18 mouse cellular contexts compared by ENCODE assay signal in the genomic region with DNA sequence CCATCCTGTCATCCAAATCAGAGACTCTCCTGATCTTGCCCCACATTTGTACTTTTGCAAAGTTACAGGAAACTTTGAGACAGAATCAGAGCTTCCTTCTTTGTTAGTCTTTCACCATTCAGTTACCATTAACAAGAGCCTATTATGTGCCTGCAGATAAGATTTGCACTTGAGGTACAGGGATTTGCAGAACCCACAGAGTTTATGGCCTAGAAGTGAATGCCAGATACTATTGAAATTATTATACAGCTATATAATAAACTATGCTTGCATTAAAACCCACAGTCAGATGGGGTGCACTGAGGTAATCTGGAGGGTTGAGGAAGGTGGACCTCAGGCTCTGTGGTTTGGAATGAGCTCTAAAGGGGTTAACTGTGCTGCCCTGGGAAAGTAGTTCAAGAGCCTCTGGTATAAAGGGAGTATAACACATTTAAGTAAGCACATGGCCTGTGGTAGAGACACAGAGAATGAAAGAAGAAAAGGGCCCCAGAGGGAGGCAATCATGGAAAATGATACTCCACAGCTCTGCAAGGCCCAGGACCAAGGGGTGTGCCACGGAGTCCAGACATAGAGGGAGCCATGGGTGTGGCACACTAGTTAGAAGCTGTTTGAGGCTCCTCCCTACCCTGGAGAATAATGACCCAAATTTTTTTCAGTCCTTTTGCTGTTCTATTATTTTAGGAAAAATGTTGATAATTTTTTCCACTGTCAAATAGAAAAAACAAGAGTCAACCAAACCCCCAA.
DNase-seq lines count a peak whose midpoint lies in the region; ATAC-seq and TF ChIP-seq lines count a peak whose summit lies in the region.
"Had no signal": no experiment of that assay in that cellular context is flagged by ENCODE, and none has a peak within 500 bp of the region (broad histone marks: within the 10 kb centered on the region; RNA-seq: fewer than 3 reads in every experiment).

No protein-coding gene starts in this region.

- H3K4me3 ChIP-seq in lung, postnatal 0 days (ENCODE audit: low read depth, low read length) = no peak overlapping the region
- no peak overlapping the region for H3K4me3 ChIP-seq in intestine, embryonic 15.5 days (replicated peaks)
- no peak overlapping the region for H3K4me3 ChIP-seq in stomach, postnatal 0 days (ENCODE audit: low read depth, low read length)
- H3K4me3 ChIP-seq: liver, embryonic 15.5 days had no signal

- DNase-seq in lung, postnatal 0 days (ENCODE audit: low spot score) = no peak
- DNase-seq in lung, adult 18-20 months = no peak
- peak; percentile 30 to 47 for DNase-seq in heart, adult 9 months (ENCODE audit: low spot score in 2 of 2)
- no peak for DNase-seq in stomach, postnatal 0 days (ENCODE audit: low spot score)
- no peak for DNase-seq in layer of hippocampus, adult 8-10 months (ENCODE audit: low spot score in 2 of 2)
- no peak for DNase-seq in left cerebral cortex, adult 8-10 months (ENCODE audit: low spot score in 2 of 2)
- DNase-seq in ovary, postnatal 36 days (ENCODE audit: low spot score) = no peak
- DNase-seq: cerebellum, postnatal 36 days; kidney, postnatal 14 days; layer of hippocampus, postnatal 36 days; midbrain, embryonic 14.5 days; thymus, postnatal 36 days had no signal

- no peak overlapping the region for H3K27ac ChIP-seq in lung, postnatal 0 days (ENCODE audit: low read length)
- no peak overlapping the region for H3K27ac ChIP-seq in intestine, embryonic 15.5 days
- H3K27ac ChIP-seq in stomach, postnatal 0 days (replicated peaks) = no peak overlapping the region
- H3K27ac ChIP-seq: liver, embryonic 15.5 days; macrophage had no signal

- H3K36me3 ChIP-seq in lung, postnatal 0 days (ENCODE audit: insufficient read depth, low read length) = no peaks in the 10 kb centered on the region
- H3K36me3 ChIP-seq in intestine, embryonic 15.5 days = no peaks in the 10 kb centered on the region
- H3K36me3 ChIP-seq in stomach, postnatal 0 days (ENCODE audit: control insufficient read depth, insufficient read depth, low read length) = no peaks in the 10 kb centered on the region
- H3K36me3 ChIP-seq: liver, embryonic 15.5 days had no signal

- no peak overlapping the region for H3K9ac ChIP-seq in lung, postnatal 0 days (replicated peaks; ENCODE audit: low read depth)
- no peak overlapping the region for H3K9ac ChIP-seq in intestine, embryonic 15.5 days
- no peak overlapping the region for H3K9ac ChIP-seq in stomach, postnatal 0 days (ENCODE audit: low read length)
- H3K9ac ChIP-seq: forebrain, postnatal 0 days; liver, embryonic 15.5 days had no signal

- no peak for TF ChIP-seq EP300 in lung, postnatal 0 days (IDR thresholded peaks at IDR 0.05)
- TF ChIP-seq EP300 in stomach, postnatal 0 days (optimal IDR thresholded peaks at IDR 0.05) = no peak

- no peak for TF ChIP-seq CTCF in lung, postnatal 0 days (IDR thresholded peaks at IDR 0.05)
- no peak for TF ChIP-seq CTCF in stomach, postnatal 0 days (IDR thresholded peaks at IDR 0.05; ENCODE audit: low read depth)

- WGBS in lung, postnatal 0 days = 62% methylated on average over 1 of the region's 1 CpGs
- 27% methylated on average over 1 of the region's 1 CpGs for WGBS in intestine, embryonic 15.5 days
- WGBS in stomach, postnatal 0 days = 29% methylated on average over 1 of the region's 1 CpGs

- H3K27me3 ChIP-seq in lung, postnatal 0 days (replicated peaks; ENCODE audit: insufficient read depth, low read length) = no peaks in the 10 kb centered on the region
- H3K27me3 ChIP-seq in intestine, embryonic 15.5 days (replicated peaks) = no peaks in the 10 kb centered on the region
- H3K27me3 ChIP-seq in stomach, postnatal 0 days (ENCODE audit: control insufficient read depth, insufficient read depth, low read length) = no peaks in the 10 kb centered on the region
- H3K27me3 ChIP-seq: liver, embryonic 15.5 days had no signal

- H3K4me1 ChIP-seq in lung, postnatal 0 days (ENCODE audit: insufficient read depth, low read depth, low read length) = no peaks in the 10 kb centered on the region
- peaks cover 12% of the 10 kb centered on the region for H3K4me1 ChIP-seq in intestine, embryonic 15.5 days (replicated peaks)
- no peaks in the 10 kb centered on the region for H3K4me1 ChIP-seq in stomach, postnatal 0 days (replicated peaks; ENCODE audit: control insufficient read depth, insufficient read depth)
- H3K4me1 ChIP-seq: liver, embryonic 15.5 days had no signal

- no peaks in the 10 kb centered on the region for H3K9me3 ChIP-seq in lung, postnatal 0 days (ENCODE audit: low read length)
- H3K9me3 ChIP-seq in intestine, embryonic 15.5 days = no peaks in the 10 kb centered on the region
- no peaks in the 10 kb centered on the region for H3K9me3 ChIP-seq in stomach, postnatal 0 days (ENCODE audit: control insufficient read depth, low read length)
- H3K9me3 ChIP-seq: liver, embryonic 15.5 days had no signal

- ATAC-seq in lung, postnatal 0 days = peak; percentile 25; the same call in 1 of the 2 replicates
- ATAC-seq in intestine, embryonic 15.5 days = peak; percentile 88
- peak; percentile 49; the same call in 1 of the 2 replicates for ATAC-seq in stomach, postnatal 0 days (ENCODE audit: low FRiP score, low TSS enrichment)
- ATAC-seq: CD4-positive, CD25-positive, alpha-beta regulatory T cell, adult 4 months; inflammation-experienced regulatory T-cells, adult 6 months had no signal

- H3K4me2 ChIP-seq in lung, postnatal 0 days (replicated peaks; ENCODE audit: low read depth, low read length) = no peak overlapping the region
- no peak overlapping the region for H3K4me2 ChIP-seq in intestine, embryonic 15.5 days (replicated peaks)
- no peak overlapping the region for H3K4me2 ChIP-seq in stomach, postnatal 0 days (replicated peaks; ENCODE audit: low read depth)
- H3K4me2 ChIP-seq: liver, embryonic 15.5 days had no signal

Comparison
In these comparisons a context has a peak if more than half of its experiments do, and no peak if none do; other contexts are left out.
1. ATAC-seq: peak in every context shown above with its lines; median percentile 88 in intestine, embryonic 15.5 days; 49 in stomach, postnatal 0 days; 25 in lung, postnatal 0 days.
2. DNase-seq: peak in heart, adult 9 months (2 of 2); none in lung, postnatal 0 days (single experiment), lung, adult 18-20 months (0 of 2), stomach, postnatal 0 days (single experiment), layer of hippocampus, adult 8-10 months (0 of 2), left cerebral cortex, adult 8-10 months (0 of 2) and ovary, postnatal 36 days (single experiment).